Mouse (Mus musculus): Measurements from ENCODE around the gene Fcgr1. TPM values are rescaled to one million over a fixed set of nuclear protein-coding genes. Genes with fewer than 3 reads are reported as not detected.
"Not testable (repeated sequence)": the region's sequence is repeated elsewhere in the genome, so short reads cannot be mapped to it uniquely, and the experiment has no call there.

The Fcgr1 gene
- total RNA-seq, 2 experiments from 2014 or later: 2.1 to 2.7 TPM

DNA sequence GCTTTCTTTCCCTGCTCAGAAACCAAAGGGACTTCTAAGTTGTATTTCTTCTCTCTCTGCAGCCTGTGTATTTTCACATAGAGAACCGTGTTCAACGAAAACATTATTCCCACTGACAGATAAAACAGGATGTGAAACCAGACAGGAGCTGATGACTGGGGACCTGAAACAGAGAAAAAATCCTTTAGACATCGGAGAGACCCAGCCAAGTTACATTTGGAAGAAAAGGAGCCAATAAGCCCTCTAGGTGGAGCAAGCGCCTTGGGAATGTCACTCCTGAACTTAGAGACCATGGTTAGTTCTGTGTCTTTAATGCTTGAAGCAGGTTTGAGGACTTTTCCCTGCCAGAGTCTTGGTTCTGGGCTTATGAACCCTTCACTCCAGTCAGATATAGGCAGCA, 9.3 kb downstream of the Fcgr1 start:
- intact Hi-C loops (cut with DNase I): loop anchor here (5.0 kb wide), 1 partner anchor 43 kb away; no protein-coding TSS in a partner anchor
- DNase-seq (ENCODE audit: low spot score in 2 of 2): peak; percentile 65 to 70

DNA sequence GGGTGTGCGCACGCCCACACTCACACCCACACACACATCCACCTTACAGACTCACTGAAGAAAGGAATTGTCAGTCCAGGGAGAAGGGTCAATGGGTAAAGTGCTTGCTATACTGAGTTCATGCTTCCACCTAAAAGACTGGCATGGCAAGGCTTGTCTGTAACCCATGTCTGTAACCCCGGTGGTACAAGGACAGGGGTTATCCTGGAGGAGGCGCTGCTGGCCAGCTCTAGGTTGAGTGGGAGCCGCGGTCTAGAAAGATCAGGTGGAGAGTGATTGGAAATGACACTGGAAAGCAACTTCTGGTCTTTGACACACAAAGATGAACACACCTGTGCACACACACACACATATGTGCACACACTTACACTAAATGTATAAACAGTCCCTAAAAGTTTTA, 13.1 kb downstream of the Fcgr1 start:
- intact Hi-C loops (cut with DNase I): loop anchor here (5.0 kb wide), 1 partner anchor 47 kb away; no protein-coding TSS in a partner anchor
- no peak for DNase-seq (ENCODE audit: low spot score in 2 of 2)

DNA sequence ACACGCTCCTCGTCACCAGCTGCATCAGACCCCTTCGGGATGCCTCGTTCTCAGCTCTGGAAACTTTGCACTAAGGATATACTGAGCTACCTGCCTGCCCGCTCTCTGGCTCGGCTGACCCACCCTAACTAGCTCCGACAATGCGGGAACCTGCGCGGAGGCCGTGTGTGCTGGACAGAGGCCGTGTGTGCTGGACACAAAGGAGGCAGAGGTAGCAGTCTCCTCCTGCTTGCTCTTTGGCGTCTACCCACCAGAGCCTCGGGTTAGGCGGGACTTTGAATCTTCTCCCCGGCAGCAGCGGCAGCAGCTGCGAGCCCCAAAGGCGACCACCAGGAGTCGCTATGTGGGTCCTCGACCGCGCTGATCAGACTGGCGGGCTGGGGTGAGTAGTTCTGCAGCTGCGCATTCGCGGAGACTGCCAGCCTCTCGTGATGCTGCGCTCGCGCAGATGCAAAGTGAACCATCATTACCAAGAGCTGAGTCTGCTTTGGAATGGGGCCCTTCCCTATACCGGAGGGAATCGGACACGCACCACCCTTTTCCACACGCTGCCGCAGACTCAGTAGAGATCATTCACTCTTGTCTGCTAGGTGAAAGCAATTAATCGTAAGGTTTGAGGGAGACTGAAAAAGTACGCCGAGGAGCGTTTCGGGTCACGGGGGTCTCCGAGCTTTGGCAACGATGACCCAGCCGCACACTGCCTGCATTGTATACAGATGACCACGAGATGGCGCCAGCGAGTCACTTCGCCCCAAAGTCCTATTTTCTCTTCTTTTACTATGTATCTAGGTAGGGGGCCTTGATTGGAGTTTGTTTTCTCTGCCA, 15.8 kb downstream of the Fcgr1 start:
- intact Hi-C loops (cut with DNase I): loop anchor here (5.0 kb wide), 1 partner anchor 224 kb away; no protein-coding TSS in a partner anchor

DNA sequence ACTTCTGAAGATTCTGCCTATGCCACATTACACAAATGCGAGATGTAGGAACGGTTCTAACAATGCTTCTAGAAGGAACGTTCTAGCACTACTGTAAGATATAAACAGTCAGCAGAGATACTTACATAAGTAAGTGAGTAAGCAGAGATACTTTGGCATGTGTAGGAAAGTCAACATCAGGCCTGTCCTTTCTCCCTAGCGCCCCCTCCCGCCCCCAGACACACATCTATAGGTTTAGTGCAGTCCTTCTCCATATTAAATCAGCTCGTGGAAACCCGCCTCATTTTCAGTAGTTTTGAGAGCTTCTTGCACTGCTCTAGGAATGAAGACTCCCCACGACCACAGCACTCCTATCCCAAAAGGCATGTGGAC, 16.4 kb downstream of the Fcgr1 start:
- intact Hi-C loops (cut with DNase I): loop anchor here (5.0 kb wide), 1 partner anchor 225 kb away; no protein-coding TSS in a partner anchor

More for the DNA sequence above, 15.8 kb downstream of the Fcgr1 start:
- DNase-seq (ENCODE audit: low spot score in 2 of 2): peak; percentile 94 to 96

DNA sequence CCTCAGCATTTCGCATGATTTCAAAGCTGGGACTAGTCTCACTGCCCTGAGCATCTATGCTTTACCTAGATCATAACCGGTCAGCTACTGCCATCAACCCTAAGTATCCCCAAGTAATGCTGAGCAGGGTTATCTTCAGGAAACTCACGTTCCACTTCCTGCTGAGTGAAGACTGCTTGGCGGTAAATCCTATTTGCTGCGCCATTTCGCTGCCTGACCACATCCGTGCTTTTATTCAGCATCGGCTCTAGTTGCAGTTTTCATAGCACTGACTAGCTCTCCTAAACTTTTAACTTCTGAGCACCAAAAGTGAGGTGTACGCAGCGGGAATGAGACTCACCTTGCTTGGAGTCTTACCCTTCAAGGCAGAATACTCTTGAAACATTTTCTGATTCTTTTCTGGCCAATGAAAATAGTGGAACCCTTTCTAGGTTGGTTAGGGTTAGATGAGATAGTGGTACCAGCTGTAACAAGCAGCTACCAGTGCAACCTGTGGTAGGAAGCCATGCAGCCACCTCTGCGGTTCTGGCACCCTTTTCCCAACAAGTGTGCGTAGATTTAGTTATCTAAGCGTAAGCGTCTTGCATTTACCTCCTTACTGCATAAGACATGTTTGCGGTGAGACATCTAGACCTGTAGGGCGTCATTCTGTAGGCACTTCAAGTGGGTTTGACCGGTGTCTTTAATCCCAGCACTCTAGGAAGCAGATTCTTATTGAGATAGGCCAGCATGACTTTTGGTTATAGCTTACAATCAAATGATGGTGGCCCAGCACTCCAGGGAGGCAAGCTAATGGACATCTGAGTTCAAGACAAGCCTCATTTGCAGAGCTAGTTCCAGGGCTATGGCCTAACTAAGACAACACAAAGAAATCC, 19.9 kb downstream of the Fcgr1 start:
- intact Hi-C loops (cut with DNase I): no loop called here
- DNase-seq (ENCODE audit: low spot score in 2 of 2): no peak

More for the DNA sequence above, 16.4 kb downstream of the Fcgr1 start:
- DNase-seq (ENCODE audit: low spot score in 2 of 2): peak; percentile 43 to 71

DNA sequence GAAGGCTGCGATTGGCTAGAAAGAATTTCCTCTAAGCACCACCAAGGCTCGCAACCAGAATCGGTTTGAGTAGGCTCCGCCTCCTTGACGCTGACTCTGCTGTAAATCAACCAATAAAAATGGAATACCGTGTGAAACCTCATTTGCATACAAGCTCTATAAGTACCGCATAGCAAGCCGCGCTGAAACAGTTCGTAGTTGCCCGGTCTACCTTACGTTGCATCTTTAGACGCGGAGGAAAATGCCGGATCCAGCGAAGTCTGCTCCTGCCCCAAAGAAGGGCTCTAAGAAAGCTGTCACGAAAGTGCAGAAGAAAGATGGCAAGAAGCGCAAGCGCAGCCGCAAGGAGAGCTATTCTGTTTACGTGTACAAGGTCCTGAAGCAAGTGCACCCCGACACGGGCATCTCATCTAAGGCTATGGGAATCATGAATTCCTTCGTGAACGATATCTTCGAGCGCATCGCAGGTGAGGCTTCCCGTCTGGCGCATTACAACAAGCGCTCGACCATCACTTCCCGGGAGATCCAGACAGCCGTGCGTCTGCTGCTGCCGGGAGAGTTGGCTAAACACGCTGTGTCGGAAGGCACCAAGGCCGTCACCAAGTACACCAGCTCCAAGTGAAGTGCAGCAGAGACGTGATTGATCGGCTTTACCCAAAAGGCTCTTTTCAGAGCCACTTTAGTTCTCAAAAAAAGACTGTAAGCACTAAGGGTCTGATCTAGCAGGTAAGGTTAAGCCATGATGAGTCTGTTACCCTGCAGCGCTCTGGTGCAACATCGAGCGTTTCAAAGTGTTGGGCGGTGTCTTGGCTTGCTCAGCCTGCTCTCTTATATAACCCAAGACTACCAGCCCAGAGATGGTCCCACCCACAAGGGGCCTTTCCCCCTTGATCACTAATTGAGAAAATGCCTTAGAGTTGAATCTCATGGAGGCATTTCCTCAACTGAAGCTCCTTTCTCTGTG, 24.0 kb downstream of the Fcgr1 start, which contains the start of gene Hist2h2bb:
TSS of gene Hist2h2bb (plus strand) at position 242 of the 964 bp plus-strand sequence.
- intact Hi-C loops (cut with DNase I): no loop called here
- peak; percentile 94 to 98 for DNase-seq (ENCODE audit: low spot score in 2 of 2)

DNA sequence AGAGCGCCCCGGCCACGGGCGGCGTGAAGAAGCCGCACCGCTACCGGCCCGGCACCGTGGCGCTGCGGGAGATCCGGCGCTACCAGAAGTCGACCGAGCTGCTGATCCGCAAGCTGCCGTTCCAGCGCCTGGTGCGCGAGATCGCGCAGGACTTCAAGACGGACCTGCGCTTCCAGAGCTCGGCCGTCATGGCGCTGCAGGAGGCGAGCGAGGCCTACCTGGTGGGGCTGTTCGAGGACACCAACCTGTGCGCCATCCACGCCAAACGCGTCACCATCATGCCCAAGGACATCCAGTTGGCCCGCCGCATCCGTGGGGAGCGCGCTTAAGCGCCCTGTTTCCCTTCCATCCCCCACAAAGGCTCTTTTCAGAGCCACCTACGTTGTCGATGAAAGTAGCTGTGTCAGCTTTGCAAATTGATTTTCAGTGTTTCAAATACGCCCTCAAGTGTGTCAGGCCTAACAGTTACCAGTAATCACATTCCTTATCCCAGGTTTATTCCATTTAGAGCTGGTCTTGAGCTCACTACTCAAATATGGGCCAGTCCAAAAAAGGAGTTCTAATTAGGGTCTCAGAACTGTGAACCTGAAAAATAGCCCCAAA, 24.9 kb downstream of the Fcgr1 start:
- DNase-seq (ENCODE audit: low spot score in 2 of 2); intact Hi-C loops (cut with DNase I): not testable (repeated sequence)

DNA sequence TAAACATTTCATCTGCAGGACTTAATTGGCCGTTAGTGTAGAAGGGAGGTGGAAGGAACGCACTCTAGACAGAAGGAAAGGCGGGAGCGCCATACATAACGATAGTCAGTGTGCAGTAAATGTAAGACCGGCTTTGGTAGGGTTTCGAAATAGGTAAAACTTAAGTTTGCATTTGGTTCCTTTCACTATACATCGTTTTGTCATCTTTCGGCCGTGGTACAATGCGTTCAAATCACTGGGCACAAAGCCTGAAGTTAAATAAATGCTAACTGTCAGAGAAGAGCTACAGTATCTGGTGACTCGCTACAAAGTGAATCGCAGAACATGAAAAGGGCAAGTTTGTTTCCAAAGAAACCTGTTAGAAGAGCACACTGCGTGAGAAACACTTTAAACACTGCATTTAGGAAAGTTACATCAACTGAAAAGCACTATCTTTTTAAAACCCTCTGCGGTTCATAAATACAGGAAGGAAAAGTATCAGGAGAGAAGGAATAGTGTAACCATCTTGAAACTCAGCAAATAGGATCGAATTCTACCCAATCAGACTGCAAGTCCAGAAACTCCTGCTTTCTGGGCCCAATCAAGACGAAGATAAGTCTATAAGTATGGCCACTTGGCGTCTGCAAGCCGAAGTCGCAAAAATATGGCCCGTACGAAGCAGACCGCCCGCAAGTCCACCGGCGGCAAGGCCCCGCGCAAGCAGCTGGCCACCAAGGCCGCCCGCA, 25.6 kb downstream of the Fcgr1 start, which contains the start of gene Hist2h3b:
TSS of gene Hist2h3b (plus strand) at position 604 of the 725 bp plus-strand sequence.
- intact Hi-C loops (cut with DNase I): no loop called here
- peak; percentile 83 to 86 for DNase-seq (ENCODE audit: low spot score in 2 of 2)

DNA sequence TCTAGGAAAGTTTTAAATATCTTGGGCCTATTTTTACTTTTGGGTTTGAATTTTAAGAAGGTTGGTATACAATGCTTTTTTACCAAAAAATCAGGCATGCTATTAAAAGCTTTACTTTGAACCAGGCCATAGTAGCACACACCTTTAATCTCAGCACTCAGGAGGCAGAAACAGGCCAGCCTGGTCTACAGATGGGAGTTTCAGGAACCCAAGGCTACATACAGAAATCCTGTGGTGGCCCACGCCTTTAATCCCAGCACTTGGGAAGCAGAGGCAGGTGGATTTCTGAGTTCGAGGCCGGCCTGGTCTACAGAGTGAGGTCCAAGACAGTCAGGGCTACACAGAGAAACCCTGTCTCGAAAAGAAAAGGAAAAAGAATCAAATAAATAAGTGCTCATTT, 26.2 kb downstream of the Fcgr1 start:
- intact Hi-C loops (cut with DNase I): no loop called here
- no peak for DNase-seq (ENCODE audit: low spot score in 2 of 2)

DNA sequence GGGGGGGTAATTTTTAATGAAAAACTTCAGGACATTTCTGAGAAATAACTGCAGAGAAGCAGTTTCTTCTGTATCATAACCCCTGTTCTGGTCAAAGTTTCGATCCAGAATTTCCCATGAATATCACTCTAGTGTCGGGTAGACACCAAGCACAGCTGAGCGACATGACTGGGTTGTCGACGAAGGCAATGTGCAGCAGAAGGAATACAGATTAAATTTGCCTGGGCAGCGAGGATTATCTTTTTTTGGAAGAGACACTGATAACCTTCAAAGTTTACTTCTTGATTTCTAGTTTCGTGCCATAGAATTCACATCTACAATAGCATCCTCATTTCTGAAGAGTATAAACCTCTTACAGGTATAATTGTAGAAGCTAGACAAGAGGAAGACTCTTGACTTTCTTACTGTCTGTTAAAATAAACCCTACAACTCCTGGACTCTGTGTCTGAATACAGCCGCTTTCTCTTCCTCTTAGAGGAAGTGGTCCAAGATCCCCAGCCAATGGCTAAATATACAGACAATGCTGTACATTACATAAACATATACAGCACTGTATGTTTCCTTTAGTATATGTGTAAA, 27.5 kb downstream of the Fcgr1 start:
- intact Hi-C loops (cut with DNase I): no loop called here

DNA sequence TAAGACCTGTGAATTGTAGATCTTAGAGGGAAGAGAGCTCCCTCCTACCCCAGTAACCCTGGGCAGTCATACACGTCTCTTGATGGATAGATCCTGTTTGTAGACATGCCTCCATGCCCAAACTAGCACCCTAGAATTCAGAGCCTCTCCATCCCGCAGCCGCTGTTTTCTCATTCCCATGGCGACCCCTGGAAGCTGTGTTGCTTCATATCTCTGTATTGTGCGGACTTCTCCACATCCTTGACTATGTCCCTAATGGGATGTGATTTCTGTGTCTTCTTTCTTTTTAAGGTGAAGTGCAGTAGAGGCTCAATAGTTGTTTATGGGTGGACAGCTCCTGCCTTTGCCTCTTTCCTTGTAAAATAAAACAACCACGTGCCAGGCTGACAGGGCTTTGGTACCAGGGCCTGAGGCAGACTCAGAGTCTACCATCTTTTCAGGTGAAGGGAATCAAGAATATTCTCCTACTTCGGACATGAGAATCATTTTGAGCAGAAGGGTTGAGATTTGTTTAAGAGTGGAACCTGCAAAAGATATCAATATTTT, 29.3 kb downstream of the Fcgr1 start:
- intact Hi-C loops (cut with DNase I): no loop called here

More for the DNA sequence above, 27.5 kb downstream of the Fcgr1 start:
- DNase-seq (ENCODE audit: low spot score in 2 of 2): no peak

DNA sequence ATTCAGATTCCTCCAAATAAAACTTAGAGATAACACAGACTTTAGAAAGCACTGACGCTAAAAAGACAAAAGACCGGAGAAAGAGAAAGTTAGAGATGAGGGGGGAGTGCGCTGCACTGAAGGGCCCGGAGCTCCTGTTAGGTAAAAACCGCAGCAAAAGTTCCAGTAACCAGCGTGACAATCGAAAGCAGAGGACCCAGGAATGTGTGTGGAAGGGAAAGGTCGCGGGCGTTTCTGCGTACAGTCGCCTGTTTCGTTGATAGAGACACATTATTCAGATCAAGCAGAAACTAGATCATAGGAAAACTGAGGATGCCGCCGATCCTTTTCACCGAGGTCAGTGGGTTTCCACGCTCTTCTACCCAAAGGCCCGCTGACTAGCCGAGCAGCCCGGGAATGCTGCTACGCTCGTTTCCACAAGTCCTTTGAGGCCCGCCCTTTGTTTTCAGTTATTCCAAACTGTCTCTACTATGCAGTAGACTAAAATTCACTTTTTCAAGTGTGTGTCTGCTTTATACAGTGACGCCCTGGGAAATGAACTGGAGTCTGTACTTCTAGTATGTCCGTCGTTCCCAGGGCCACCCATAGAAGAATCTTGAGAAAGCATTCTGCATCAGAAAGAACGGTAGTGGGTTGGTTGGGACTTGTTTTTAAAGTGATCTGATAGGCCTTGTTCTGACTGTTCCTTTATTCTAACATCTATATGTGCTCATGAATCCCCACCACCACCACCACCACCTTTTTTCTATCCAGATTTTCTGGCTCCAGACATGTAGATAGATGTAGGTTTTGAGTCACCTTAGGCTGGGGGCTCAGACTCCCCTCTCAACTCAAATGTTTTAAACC, 30.0 kb downstream of the Fcgr1 start:
- intact Hi-C loops (cut with DNase I): no loop called here
- DNase-seq (ENCODE audit: low spot score in 2 of 2): no peak

More for the DNA sequence above, 29.3 kb downstream of the Fcgr1 start:
- no peak for DNase-seq (ENCODE audit: low spot score in 2 of 2)

DNA sequence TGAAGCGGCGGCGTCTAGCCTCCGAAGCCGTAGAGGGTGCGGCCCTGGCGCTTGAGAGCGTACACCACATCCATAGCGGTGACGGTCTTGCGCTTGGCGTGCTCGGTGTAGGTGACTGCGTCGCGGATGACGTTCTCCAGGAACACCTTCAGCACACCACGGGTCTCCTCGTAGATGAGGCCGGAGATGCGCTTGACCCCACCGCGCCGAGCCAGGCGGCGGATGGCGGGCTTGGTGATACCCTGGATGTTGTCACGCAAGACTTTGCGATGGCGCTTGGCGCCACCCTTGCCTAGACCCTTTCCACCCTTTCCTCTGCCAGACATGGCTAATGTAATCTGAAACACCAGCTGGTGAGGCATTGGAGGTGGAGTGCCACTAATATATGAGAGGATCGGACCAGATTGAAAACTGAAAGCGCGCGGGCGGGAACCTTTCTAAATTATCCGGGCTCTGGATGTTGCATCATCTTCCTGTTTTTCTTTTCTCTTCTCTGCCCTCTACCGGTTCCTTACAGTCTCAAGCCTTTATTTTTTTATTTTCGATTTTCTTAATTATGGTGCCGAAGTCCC, 30.7 kb downstream of the Fcgr1 start, which contains the start of gene Hist2h4:
TSS of gene Hist2h4 (minus strand) at position 333 of the 572 bp plus-strand sequence.
- intact Hi-C loops (cut with DNase I): no loop called here

DNA sequence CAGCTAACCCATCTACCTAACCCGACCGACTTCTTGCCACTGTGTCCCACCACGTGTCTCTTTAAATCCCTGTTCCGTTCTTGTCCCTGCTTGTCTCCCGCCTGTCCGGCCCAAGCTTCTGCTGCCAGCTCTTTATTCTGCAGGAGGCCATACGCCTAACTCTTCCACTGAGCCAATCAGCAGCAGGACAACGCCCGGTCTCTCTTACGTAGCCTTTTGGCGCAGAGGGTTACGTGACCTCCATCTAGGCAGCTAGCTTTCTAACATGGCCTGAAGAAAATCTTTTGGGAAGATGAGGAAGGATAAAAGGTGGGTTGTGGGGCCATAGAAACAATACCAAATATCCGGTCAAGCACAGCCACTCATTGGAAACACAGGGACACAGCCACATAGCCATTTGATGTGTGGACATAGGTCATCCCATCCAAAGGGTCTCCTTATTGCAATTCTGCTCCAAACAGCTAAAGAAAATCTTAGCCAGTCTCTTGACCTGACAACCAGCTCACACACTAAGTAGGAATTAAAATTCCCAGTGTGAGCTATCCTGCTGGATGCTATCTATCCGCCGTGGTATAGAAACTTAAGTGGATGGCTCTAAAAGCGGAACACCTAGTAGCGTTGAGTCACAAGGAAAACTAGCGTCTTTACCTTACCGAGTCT, 31.4 kb downstream of the Fcgr1 start:
- intact Hi-C loops (cut with DNase I): no loop called here
- DNase-seq (ENCODE audit: low spot score in 2 of 2): peak; percentile 73 to 80

More for the DNA sequence above, 30.7 kb downstream of the Fcgr1 start, which contains the start of gene Hist2h4:
- peak; percentile 97 to 98 for DNase-seq (ENCODE audit: low spot score in 2 of 2)

DNA sequence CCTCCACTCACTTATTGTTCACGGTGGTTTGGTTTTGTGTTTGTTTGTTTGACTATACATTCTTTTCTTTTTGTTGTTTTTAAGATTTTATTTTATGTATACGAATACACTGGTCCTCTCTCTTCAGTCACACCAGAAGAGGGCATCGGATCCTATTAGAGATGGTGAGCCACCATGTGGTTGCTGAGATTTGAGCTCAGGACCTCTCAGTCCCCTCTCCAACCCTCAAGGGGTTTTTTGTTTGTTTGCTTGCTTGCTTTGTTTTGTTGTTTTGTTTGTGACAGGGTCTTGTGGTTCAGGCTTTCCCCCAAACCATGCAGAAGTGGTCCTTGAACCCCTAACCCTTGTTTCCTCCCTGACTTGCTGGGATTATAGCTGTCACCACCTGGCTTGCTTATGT, 32.1 kb downstream of the Fcgr1 start:
- intact Hi-C loops (cut with DNase I): no loop called here
- no peak for DNase-seq (ENCODE audit: low spot score in 2 of 2)
